Mouse (Mus musculus) kidney, postnatal 36 days (tissue): ENCODE measurements around the gene Ephb2.

Experiments
- DNase-seq, 2 experiments: peaks; one replicate each; pipeline ENCODE4 v3.0.0; 2021 to 2022; ENCODE audit warnings: mixed read lengths in 2 of 2

Gene Ephb2

DNA sequence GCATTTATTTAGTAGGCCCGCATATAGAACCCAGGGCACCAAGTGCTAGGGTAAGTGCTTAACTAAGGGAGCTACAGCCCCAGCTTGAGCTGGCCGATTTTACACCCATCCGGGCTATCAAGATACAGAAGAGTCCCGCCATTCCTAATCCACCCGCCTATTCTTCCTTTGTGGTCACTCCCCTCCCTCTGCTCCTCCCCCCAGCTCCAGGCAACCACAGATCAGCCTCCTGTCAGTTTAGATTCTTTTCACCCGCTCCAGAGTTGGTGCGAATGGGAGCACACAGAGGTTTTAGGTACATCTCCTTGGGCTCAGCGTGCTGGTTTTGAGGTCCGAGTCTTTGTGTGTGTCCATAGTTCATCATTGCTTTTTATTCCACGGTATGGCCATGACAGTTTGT lies 196.9 kb downstream of the Ephb2 start:
- no peak for DNase-seq

DNA sequence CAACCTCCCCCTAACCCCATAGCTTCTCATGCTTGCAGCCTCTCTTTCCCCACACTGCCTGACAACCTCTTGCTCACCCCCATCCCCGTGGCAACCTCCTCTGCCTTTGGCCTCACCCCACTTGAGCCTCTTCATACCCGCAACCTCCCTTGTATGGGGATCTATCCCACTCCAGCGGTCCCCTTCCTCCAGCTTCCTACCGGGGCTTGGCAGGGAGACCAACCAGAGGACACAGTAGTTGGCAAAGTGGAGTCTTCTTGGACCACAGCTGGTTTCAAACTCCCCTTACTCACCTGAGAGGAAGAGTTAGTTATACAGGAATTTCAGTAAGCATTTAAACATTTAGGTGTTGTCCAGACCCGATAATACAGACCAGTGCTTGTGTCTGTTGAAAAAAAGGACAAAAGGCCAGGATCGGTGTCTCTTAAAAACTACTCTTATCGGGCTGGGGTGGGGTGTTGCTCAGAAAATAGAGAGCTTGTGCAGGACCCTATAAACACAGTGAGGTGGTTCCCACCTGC lies 197.5 kb downstream of the Ephb2 start:
- DNase-seq: no peak

DNA sequence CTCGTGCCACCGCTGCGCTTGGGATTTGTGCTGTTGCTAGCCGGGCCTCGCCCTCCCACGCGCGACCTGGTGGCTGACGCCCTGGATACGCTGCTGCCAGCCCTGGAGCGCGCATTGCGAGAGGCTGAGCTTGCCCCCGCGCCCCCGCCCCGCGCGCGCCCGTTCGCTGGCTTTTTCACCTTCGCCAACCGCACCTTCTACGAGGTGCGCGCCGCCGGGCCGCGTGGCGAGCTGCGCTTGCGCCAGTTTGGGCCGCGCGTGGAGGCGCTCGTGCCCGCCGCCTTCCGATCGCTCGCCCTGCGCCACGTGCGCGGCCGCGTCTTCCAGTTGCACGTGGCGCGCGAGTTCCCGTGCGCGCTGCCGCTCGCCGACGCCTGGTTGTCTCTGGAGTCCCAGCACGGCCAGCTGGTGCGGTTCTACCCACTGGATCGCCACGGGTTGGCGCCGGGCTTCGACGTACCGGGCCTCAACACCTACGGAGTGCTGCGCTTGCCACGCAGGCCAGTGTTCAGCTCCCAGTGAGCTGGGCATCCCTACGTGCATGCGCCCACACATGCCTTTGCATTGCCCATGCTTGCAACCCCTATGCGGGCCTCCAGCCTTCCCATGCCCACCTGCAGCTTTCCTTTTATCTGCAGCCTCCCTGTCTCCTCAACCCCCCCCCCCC lies 198.1 kb downstream of the Ephb2 start:
- DNase-seq: peak in 1 of 2 experiments; percentile 6

DNA sequence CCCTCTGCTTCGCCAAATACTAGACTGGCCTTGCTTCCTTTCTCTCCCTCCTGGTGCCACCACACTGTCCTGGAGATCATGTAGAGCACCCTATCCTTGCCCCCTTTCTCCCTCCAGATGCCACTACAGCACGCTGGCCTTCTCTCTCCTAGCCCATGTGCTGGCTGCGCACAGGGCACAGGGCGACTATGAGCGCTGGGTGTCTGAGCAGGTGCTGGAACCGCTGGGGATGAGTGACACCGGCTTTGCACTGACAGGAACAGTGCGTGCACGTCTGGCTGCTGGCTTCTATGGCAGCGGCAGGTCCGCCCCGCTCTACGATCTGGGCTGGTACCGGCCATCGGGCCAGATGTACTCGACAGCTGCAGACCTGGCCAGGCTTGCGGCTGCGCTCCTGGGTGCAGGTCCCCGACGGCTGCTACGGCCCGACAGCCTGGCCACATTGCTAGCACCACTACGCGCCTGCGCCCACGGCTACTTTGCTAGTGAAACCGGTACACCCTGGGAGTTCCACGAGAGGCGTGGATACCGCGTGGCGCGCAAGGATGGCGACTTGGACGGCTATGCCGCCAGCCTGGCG lies 198.7 kb downstream of the Ephb2 start:
- no peak for DNase-seq

DNA sequence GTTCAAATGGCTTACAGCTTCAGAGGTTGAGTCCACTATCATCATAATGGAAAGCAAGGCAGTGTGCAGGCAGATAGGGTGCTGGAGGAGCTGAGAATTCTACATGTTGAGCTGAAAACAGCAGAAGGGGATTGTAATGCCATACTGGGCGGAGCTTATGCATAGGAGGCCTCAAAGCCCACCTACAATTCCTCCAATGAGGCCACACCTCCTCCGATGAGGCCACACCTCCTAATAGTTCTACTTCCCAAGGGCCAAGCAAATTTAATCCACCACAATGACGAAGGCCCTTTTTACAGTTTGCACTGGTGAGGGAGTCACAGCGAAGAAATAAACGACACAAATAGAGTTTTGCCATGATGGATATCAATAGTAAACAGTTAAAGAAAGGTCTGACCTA lies 199.3 kb downstream of the Ephb2 start:
- no peak for DNase-seq

DNA sequence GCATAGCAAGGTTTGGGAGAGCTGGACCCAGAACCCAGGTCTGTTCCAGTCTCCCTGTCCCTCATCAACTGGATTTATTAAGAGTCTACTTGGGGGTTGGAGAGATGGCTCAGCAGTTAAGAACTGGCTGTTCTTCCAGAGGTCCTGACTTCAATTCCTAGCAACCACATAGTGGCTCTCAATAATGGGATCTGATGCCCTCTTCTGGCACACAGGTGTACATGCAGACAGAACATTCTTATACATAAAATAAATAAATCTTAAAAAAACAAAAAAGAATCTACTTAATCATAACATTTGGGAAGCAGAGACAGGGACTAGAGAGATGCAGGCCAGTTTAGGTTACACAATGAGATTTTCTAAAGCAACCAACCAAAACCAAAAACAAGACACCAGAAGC lies 199.8 kb downstream of the Ephb2 start:
- no peak for DNase-seq

DNA sequence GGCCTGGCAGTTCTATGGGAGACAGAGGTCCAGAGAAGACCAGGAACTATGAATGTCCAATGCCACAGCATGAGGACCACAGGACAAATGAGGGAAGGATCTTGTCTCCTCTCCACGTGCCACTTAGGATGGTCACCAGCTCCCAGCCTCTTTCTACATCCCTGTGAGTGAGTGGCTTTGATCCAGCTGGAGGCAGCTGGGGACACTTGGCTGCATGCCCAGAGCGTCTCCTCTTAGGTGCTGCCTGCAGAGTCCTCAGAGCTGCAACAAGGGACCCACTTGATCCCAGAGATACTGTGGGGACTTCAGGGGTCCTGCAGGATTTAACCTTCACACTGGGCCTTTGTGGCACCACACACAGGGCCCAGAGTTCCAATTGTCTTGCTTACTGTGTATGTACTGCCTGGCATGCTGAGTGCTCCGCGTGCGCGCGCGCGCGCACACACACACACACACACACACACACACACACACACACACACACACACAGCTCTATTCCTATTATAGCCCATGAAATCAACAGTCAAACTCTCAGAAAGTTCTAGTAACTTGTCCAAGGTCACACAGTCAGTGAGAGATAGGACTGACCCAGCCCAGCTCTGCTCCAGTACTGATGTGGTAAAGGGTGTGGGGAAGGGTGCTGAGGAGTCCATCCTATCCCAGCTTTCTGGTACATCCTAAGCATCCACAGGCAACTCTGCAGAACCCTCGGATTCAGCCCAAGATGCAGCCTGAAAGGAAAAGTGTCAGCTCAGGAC lies 204.4 kb downstream of the Ephb2 start:
- DNase-seq: peak; percentile 17 to 60

DNA sequence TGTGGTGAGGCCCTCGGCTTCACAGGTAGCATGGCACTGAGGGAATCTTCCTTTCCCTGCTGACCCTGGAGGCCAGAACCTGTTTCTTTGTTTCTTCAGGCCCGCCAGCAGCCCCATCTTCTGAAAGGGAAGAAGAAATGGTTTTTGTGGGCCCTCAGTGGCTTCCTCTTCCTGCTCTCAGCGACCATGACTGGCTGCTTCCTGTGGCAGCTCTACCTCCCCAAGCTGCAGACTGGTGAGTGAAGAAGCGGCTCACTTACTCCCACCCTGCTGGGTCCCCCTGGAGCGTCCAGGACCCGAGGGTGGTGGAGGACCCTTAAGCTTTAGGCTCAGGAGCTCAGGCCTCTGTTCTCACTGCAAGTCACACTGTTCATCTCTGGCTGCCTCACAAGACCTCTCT lies 209.2 kb downstream of the Ephb2 start:
- DNase-seq: no peak

DNA sequence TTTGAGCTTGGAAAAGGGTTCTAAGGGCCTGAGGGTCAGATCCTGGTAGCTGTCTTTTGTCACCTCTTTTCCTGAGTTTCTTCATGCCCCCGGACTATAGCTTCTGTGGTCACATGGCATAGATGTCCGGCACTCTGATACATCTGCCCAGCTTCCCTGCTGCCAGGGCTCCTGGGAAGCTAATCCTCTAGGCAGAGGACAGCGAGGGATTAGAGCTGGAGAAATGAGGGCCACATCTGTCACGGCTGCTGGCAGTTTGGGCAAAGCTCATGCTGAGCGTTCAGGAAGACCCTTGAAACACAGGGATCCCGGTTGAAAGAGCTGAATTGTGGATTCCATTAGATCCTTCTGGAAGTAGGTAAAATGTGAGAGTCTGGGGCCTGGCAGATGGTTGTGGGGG lies 213.4 kb downstream of the Ephb2 start, which contains the start of gene Lactbl1:
Gene Lactbl1 (plus strand): TSS at position 234 of the 400 bp plus-strand sequence.
- no peak for DNase-seq

DNA sequence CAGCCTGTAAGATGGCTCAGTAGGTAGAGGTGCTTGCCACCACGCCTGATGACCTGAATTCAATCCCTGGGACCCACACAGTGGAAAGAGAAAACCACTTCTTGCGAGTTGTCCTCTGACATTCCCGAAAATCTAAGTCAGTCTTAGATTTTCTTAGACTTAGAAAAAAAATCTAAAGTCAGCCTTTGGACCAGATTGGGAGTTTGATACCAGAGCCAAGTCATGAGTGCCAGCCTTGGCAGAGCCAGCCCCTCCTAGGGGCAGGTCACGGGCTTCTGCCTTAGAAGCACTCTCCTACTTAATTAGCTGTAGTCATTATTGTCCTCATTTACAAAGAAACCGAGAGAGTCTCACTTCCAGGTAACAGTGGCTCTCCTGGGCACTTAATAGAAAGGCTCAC lies 213.8 kb downstream of the Ephb2 start:
- DNase-seq: no peak

DNA sequence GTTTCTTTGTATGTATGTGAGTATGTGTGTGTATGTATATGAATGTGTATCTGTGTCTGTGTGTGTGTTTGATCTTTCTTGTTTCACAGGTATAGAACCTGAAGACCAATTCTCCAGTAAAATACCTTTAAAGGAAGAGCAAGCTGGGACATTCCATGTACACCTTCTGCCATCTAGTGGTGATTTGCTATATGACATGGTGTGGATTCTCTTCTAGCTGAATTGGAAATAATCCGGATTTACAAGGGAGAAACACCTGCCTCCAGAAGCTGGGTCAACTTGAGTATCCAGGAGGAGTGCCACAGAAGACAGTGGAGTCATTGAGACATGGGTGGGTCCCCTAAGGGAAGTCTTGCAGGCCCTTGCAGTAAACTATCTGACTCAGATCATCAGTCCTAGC lies 214.5 kb downstream of the Ephb2 start:
- peak; percentile 50 to 53 for DNase-seq

DNA sequence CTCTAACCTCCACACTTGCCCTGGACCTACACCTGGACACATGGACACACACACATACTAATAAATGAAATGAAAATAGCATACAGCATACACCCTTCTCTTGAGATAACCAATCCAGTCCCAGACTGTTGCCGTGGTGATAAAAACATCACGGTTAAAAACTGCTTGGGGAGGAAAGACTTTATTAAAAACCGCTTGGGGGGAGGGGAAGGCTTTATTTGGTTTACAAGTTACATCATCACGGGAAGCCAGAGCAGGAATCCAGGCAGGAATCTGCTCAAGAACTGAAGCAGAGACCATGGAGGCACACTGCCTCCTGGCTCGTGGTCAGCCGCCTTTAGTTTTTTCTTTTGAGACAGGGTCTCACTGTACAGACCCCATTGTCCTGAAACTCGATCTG lies 222.1 kb downstream of the Ephb2 start:
- DNase-seq: no peak

DNA sequence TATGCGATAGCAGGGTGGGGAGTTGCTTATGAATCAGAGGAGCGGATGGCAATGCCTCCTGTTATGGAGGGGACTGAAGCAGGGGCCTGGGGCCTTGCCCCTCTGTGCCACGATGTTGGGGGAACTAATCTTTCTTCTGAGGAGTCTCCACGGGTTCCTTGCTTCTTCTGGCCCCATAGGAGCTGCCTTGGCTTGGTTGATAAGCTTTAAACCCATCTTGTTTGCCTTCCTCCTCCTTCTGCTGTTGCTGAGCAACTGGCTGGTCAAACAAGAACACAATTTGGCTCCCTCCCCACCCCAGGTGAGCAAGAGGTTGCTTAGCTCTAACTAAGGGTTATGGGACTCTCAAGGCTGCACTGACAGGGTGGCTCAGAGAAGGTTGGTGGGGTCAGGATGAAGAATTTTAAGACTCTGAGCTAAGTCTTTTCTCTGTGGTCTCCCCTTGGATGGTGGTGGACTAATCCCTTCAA lies 225.4 kb downstream of the Ephb2 start, which contains the start of gene Tex46:
Gene Tex46 (plus strand): TSS at position 51 of the 470 bp plus-strand sequence.
- DNase-seq: no peak

DNA sequence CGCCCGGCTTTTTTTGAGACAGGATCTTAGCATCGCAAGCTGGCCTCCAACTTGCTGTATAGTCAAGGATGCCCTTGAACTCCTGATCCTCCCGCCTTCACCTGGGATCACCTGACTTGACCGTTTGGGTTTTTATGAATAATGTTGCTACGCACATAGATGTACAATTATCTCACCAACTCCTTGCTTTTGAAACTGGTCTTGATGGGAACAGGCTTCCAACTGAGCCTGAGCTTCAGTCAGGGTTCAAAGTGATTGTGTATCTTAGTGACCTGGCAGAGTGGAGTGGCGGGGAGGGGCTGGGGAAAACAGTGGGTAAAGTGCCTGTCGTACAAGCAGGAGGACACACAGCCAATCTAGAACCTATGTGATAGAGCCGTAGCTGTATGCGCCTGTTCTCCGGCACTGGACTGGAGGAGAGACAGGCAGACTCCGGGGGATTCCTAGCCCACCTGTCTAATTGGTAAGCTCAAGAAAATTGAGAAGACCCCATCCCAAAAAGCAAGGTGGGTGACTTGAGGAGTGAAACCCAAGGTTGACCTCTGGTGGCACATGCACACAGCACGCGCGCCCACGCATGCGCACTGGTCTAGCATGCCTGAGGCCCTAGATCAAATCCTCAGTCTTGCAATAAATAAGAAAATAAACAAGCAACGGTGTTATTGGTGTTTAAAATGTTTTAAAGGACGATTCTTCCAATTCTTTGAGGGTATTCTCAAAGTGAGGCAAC lies 229.9 kb downstream of the Ephb2 start:
- no peak for DNase-seq

DNA sequence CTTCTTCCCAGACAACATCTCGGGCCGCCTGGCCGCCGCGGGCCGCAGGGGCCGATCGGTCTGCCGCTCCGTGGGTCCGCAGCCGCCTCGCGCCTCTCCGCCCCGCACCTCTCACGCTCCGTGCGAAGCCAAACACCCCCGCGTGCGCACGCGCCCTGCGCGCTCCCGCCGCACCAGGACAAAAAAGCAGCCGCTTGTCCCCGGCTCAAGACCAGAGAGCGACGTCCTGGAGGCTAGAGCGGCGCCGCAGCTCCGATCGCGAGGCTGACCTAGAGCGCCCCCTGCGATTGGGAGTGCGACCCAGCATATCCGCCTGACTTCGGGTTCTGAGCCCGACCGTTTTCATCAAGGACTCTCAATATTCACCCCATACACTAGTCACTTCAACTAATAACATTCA lies 233.2 kb downstream of the Ephb2 start, which contains the start of gene Kdm1a:
Gene Kdm1a (minus strand): TSS at position 156 of the 400 bp plus-strand sequence.
- DNase-seq: peak; percentile 95 to 99

DNA sequence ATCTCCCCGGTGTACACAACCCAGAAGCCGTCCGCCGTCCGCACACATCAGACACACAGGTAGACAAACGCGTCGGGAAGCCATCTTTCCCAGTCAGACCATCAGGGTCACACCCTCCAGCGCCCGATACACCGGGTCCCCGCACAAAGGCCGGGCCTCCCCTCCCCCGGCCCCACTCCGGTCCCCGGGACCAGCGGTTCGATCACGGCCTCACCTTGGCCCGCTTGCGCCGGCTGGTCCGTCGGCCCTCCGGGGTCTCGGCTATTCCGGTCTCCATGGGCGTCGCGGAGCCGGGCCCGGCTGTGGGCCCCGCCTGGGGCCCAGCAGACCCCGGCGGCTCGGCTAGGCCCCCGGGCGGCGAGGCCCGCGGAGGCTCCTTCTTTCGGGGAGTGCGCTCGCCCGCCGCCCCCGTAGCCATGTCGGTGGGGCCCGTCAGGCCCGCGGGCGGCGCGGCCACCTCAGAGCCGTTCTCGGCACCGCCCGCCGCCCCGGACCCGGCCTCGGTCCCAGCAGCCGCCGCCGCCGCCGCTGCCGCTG lies 233.7 kb downstream of the Ephb2 start:
- peak; percentile 14 to 57 for DNase-seq

DNA sequence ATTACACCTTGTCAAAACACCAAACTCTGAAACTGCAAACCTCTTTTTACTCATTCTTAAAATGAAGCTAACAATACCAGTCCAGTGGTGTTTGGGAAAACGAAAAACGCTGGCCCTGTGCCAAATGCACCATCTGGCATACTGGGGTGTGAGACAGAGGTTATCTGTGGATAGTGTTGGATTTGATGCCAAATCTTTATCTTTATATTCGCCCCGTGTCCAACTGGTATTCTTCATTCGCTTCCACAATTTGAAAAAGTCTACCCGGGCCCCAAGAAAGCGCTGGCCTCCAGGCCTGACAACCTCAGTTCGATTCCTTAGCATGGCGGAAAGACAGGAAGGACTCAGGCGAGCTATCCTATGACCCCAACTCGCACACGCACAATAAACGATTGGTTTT lies 234.3 kb downstream of the Ephb2 start:
- DNase-seq: peak; percentile 27 to 77

DNA sequence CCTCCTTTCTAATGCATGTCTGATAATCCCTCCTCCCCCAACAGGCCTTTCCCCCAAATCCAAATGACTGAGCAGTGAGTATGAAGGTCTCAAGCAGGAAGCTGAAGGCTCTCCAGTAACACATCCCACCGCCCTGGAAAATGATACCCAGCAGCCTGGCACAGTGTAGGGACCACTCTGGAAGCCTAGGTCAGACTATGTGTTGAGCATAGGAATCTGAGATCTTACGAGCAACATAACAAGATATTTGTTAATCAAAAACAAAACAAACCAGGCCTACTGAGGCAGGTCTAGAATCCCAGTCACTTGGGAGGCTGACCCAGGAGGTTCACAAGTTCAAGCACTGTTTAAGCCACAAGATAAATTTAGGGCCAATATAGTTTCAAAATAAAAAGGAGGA lies 235.3 kb downstream of the Ephb2 start:
- no peak for DNase-seq

DNA sequence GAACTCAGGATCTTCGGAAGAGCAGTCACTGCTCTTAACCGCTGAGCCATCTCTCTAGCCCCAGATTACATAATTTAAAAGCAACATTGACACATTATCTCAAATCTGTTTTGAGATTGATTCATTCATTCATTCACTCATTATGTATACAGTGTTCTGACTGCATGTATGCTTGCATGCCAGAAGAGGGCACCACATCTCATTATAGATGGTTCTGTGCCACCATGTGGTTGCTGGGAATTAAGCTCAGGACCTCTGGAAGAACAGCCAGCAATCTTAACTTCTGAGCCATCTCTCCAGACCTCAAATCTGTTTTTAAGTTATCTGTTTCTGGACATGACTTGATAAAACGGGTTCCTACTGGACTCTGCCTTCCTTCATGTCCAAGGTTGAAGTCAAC lies 235.9 kb downstream of the Ephb2 start:
- DNase-seq: no peak

DNA sequence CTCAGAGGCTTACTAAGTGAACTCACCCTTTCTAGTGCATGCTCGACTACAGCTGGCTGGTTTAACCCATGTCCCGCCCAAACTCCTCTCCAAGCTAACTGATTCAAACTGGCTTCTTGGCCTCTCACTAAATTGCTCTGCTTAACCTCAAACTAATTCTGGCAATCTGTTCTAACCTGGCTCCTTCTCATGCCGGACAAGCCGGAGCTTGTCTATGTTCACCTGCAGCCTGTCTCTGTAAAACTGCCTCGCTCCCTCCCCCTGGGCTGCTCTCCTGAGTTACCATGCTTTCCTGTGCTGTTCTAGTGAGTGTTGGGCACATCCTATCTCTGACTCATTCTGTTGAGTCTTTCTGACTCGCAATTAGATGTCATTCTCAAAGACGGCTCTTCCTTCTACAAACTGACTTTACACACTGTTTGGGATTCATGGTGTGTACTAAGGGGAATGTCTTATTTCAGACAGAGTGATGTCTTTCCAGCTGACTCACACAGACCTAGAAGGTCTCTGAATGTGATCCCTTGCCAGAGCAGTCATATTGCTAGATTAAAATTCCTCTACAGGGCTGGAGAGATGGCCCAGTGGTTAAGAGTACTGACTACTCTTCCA lies 237.4 kb downstream of the Ephb2 start:
- DNase-seq: no peak
